Comparison of ENCODE assay signal across 25 mouse cellular contexts in genomic region chr7:114053720-114054119, GRCm38 (mm10).
A peak's percentile ranks its signal among the peaks of the same experiment; 100 is the strongest.
DNase-seq lines count a peak whose midpoint lies in the region; ATAC-seq and TF ChIP-seq lines count a peak whose summit lies in the region.
"Had no signal": no experiment of that assay in that cellular context is flagged by ENCODE, and none has a peak within 500 bp of the region (broad histone marks: within the 10 kb centered on the region; RNA-seq: fewer than 3 reads in every experiment).

No protein-coding gene starts in this region.

- H3K36me3 ChIP-seq in heart, embryonic 12.5 days, result peaks cover 41% of the 10 kb centered on the region
- peaks cover 7% of the 10 kb centered on the region; the same call in 1 of the 2 replicates for H3K36me3 ChIP-seq in heart, embryonic 16.5 days (ENCODE audit: control insufficient read depth, insufficient read depth)
- H3K36me3 ChIP-seq in lung, embryonic 16.5 days (ENCODE audit: control insufficient read depth, insufficient read depth, low read length), result no peaks in the 10 kb centered on the region; the same call in none of the 2 replicates
- H3K36me3 ChIP-seq in stomach, embryonic 16.5 days (ENCODE audit: control insufficient read depth, insufficient read depth, low read length), result no peaks in the 10 kb centered on the region; the same call in 1 of the 2 replicates
- no peaks in the 10 kb centered on the region; the same call in 1 of the 2 replicates for H3K36me3 ChIP-seq in stomach, postnatal 0 days (ENCODE audit: control insufficient read depth, insufficient read depth, low read length)

- TF ChIP-seq CTCF in lung, adult 2 months (IDR thresholded peaks at IDR 0.05; ENCODE audit: insufficient read depth, low read length), result no peak
- no peak for TF ChIP-seq CTCF in stomach, postnatal 0 days (IDR thresholded peaks at IDR 0.05; ENCODE audit: low read depth)

- H3K27ac ChIP-seq in heart, embryonic 12.5 days (ENCODE audit: poor library complexity, severe bottlenecking), result peak overlapping the region; percentile 56
- H3K27ac ChIP-seq in heart, embryonic 16.5 days (ENCODE audit: low read length), result 0 out of 2 replicates have a peak overlapping the region, but pooled peaks have one; percentile 19
- no peak overlapping the region for H3K27ac ChIP-seq in lung, embryonic 16.5 days (ENCODE audit: low read length)
- H3K27ac ChIP-seq in stomach, embryonic 16.5 days (ENCODE audit: low read length), result peak overlapping the region; percentile 11; the same call in 1 of the 2 replicates
- no peak overlapping the region for H3K27ac ChIP-seq in stomach, postnatal 0 days (replicated peaks)
- H3K27ac ChIP-seq: embryonic facial prominence, embryonic 12.5 days; embryonic facial prominence, embryonic 15.5 days; gastrocnemius, adult 2 months; hindbrain, embryonic 14.5 days; hindbrain, postnatal 0 days had no signal

- H3K4me1 ChIP-seq in heart, embryonic 12.5 days (replicated peaks), result peaks cover 46% of the 10 kb centered on the region
- peaks cover 27% of the 10 kb centered on the region for H3K4me1 ChIP-seq in heart, embryonic 16.5 days (ENCODE audit: control insufficient read depth, insufficient read depth, low read length)
- peaks cover 10% of the 10 kb centered on the region; the same call in 1 of the 2 replicates for H3K4me1 ChIP-seq in lung, embryonic 16.5 days (replicated peaks; ENCODE audit: control insufficient read depth, insufficient read depth, low read length)
- H3K4me1 ChIP-seq in lung, adult 2 months (ENCODE audit: control insufficient read depth, insufficient read depth, low read length), result no peaks in the 10 kb centered on the region; the same call in 1 of the 2 replicates
- H3K4me1 ChIP-seq in stomach, embryonic 16.5 days (ENCODE audit: control insufficient read depth, insufficient read depth, low read length), result peaks cover 8% of the 10 kb centered on the region
- H3K4me1 ChIP-seq in stomach, postnatal 0 days (replicated peaks; ENCODE audit: control insufficient read depth, insufficient read depth), result no peaks in the 10 kb centered on the region

- intact Hi-C loops in heart, postnatal 36 days (cut with DNase I), result no loop called here

- no peak for DNase-seq in heart, postnatal 4 days
- no peak for DNase-seq in heart, postnatal 36 days
- no peak for DNase-seq in lung, adult 2 months
- no peak for DNase-seq in stomach, postnatal 0 days (ENCODE audit: low spot score)
- DNase-seq: adrenal gland, adult 2 months; adrenal gland, postnatal 14 days; cerebellum, adult 11 months; cerebellum, adult 2 months; cerebellum, adult 9-11 months; cerebellum, postnatal 25 days; forebrain, postnatal 0 days; gastrocnemius, adult 2 months; gastrocnemius, postnatal 14 days; kidney, adult 11 months had no signal

- TF ChIP-seq POLR2A in lung, adult 2 months (IDR thresholded peaks at IDR 0.05; ENCODE audit: borderline replicate concordance, extremely low read depth, low read depth, low read length), result no peak

- H3K9ac ChIP-seq in heart, embryonic 12.5 days, result no peak overlapping the region
- no peak overlapping the region for H3K9ac ChIP-seq in heart, embryonic 16.5 days (ENCODE audit: low read length)
- no peak overlapping the region for H3K9ac ChIP-seq in lung, embryonic 16.5 days (ENCODE audit: low read length)
- no peak overlapping the region for H3K9ac ChIP-seq in stomach, embryonic 16.5 days (ENCODE audit: low read length)
- H3K9ac ChIP-seq in stomach, postnatal 0 days (ENCODE audit: low read length), result no peak overlapping the region
- H3K9ac ChIP-seq: embryonic facial prominence, embryonic 12.5 days; embryonic facial prominence, embryonic 15.5 days; forebrain, postnatal 0 days; hindbrain, embryonic 14.5 days had no signal

- ATAC-seq in heart, embryonic 12.5 days (ENCODE audit: insufficient number of reproducible peaks, low FRiP score), result no peak
- no peak for ATAC-seq in heart, embryonic 16.5 days (replicated peaks; ENCODE audit: extremely low read depth, insufficient read depth, low FRiP score)
- ATAC-seq in lung, embryonic 16.5 days (ENCODE audit: low read depth), result peak; percentile 50; the same call in 1 of the 2 replicates
- ATAC-seq in stomach, embryonic 16.5 days (ENCODE audit: insufficient read depth, low FRiP score), result no peak
- ATAC-seq in stomach, postnatal 0 days (ENCODE audit: low FRiP score, low TSS enrichment), result no peak
- ATAC-seq: CD4-positive, CD25-positive, alpha-beta regulatory T cell, adult 4 months; forebrain, embryonic 14.5 days; forebrain, postnatal 0 days; hindbrain, postnatal 0 days; inflammation-experienced regulatory T-cells, adult 6 months had no signal

- no peaks in the 10 kb centered on the region for H3K9me3 ChIP-seq in heart, embryonic 12.5 days (replicated peaks)
- no peaks in the 10 kb centered on the region for H3K9me3 ChIP-seq in heart, embryonic 16.5 days (replicated peaks; ENCODE audit: control insufficient read depth, low read length)
- no peaks in the 10 kb centered on the region for H3K9me3 ChIP-seq in lung, embryonic 16.5 days (ENCODE audit: control insufficient read depth, low read length)
- H3K9me3 ChIP-seq in stomach, embryonic 16.5 days (replicated peaks; ENCODE audit: control insufficient read depth, low read length), result no peaks in the 10 kb centered on the region
- H3K9me3 ChIP-seq in stomach, postnatal 0 days (ENCODE audit: control insufficient read depth, low read length), result no peaks in the 10 kb centered on the region
- H3K9me3 ChIP-seq: embryonic facial prominence, embryonic 12.5 days; embryonic facial prominence, embryonic 15.5 days had no signal

- H3K4me3 ChIP-seq in heart, embryonic 12.5 days, result no peak overlapping the region
- no peak overlapping the region for H3K4me3 ChIP-seq in heart, embryonic 16.5 days (ENCODE audit: low read length)
- H3K4me3 ChIP-seq in lung, embryonic 16.5 days (ENCODE audit: low read length), result no peak overlapping the region
- H3K4me3 ChIP-seq in lung, adult 2 months (replicated peaks; ENCODE audit: extremely low read depth, low read depth, low read length), result no peak overlapping the region
- no peak overlapping the region for H3K4me3 ChIP-seq in stomach, embryonic 16.5 days (replicated peaks; ENCODE audit: low read length)
- H3K4me3 ChIP-seq in stomach, postnatal 0 days (ENCODE audit: low read depth, low read length), result no peak overlapping the region
- H3K4me3 ChIP-seq: embryonic facial prominence, embryonic 12.5 days; embryonic facial prominence, embryonic 15.5 days; gastrocnemius, adult 2 months had no signal

- no peak for TF ChIP-seq EP300 in stomach, postnatal 0 days (optimal IDR thresholded peaks at IDR 0.05)

- H3K4me2 ChIP-seq in heart, embryonic 12.5 days, result no peak overlapping the region
- H3K4me2 ChIP-seq in heart, embryonic 16.5 days (ENCODE audit: low read depth, low read length), result no peak overlapping the region
- H3K4me2 ChIP-seq in lung, embryonic 16.5 days (ENCODE audit: low read depth, low read length), result no peak overlapping the region
- H3K4me2 ChIP-seq in stomach, embryonic 16.5 days (ENCODE audit: low read depth, low read length), result no peak overlapping the region
- H3K4me2 ChIP-seq in stomach, postnatal 0 days (replicated peaks; ENCODE audit: low read depth), result no peak overlapping the region
- H3K4me2 ChIP-seq: embryonic facial prominence, embryonic 12.5 days; embryonic facial prominence, embryonic 15.5 days; hindbrain, embryonic 14.5 days had no signal

- no peaks in the 10 kb centered on the region for H3K27me3 ChIP-seq in heart, embryonic 12.5 days (replicated peaks)
- no peaks in the 10 kb centered on the region for H3K27me3 ChIP-seq in heart, embryonic 16.5 days (ENCODE audit: control insufficient read depth, insufficient read depth, low read length)
- no peaks in the 10 kb centered on the region for H3K27me3 ChIP-seq in lung, embryonic 16.5 days (ENCODE audit: control insufficient read depth, insufficient read depth, low read depth, low read length)
- no peaks in the 10 kb centered on the region for H3K27me3 ChIP-seq in stomach, embryonic 16.5 days (ENCODE audit: control insufficient read depth, insufficient read depth, low read length)
- H3K27me3 ChIP-seq in stomach, postnatal 0 days (ENCODE audit: control insufficient read depth, insufficient read depth, low read length), result no peaks in the 10 kb centered on the region
- H3K27me3 ChIP-seq: embryonic facial prominence, embryonic 12.5 days; embryonic facial prominence, embryonic 15.5 days had no signal

- WGBS in heart, embryonic 12.5 days, result 37% methylated on average over 4 of the region's 4 CpGs
- WGBS in heart, embryonic 16.5 days, result 39% methylated on average over 4 of the region's 4 CpGs
- WGBS in lung, embryonic 16.5 days, result 44% methylated on average over 4 of the region's 4 CpGs
- WGBS in lung, adult 2 months, result 64% methylated on average over 4 of the region's 4 CpGs
- WGBS in stomach, embryonic 16.5 days, result 62% methylated on average over 4 of the region's 4 CpGs
- WGBS in stomach, postnatal 0 days, result 55% methylated on average over 4 of the region's 4 CpGs

Comparison
In these comparisons a context has a peak if more than half of its experiments do, and no peak if none do; other contexts are left out.
1. H3K27ac ChIP-seq: peak in heart, embryonic 12.5 days (single experiment), heart, embryonic 16.5 days (single experiment) and stomach, embryonic 16.5 days (single experiment); none in lung, embryonic 16.5 days (single experiment) and stomach, postnatal 0 days (single experiment).